Mouse (Mus musculus): ENCODE measurements at regions not wholly inside any gene's neighbourhood (a gene's known extent, or its start where the extent isn't known, plus 50 kb on each side); places are given as distances from the start of the nearest gene placed in this dataset.
"Not testable (repeated sequence)": the region's sequence is repeated elsewhere in the genome, so short reads cannot be mapped to it uniquely, and the experiment has no call there.

- no peak for ATAC-seq
Observed at GRCm38 (mm10) chr10:118052042-118052441, 89.6 kb upstream of the Mdm1 start.

GRCm38 (mm10) chr10:118052477-118052876, 89.1 kb upstream of the Mdm1 start:
- ATAC-seq: no peak

- no peak for ATAC-seq
Observed at GRCm38 (mm10) chr10:118053037-118053436, 88.6 kb upstream of the Mdm1 start.

GRCm38 (mm10) chr10:118056789-118057271, 84.8 kb upstream of the Mdm1 start:
- ATAC-seq: no peak

- no peak for ATAC-seq
Observed at GRCm38 (mm10) chr10:118057516-118057915, 84.1 kb upstream of the Mdm1 start.

GRCm38 (mm10) chr10:118064816-118065216, 76.8 kb upstream of the Mdm1 start:
- ATAC-seq: peak; percentile 78

- not testable (repeated sequence) for ATAC-seq
Observed at GRCm38 (mm10) chr10:118076341-118076740, 65.3 kb upstream of the Mdm1 start.

- no peak for ATAC-seq
Observed at GRCm38 (mm10) chr10:118081636-118082166, 59.9 kb upstream of the Mdm1 start.

- peak; percentile 97 for ATAC-seq
Observed at GRCm38 (mm10) chr10:118083035-118083720, 58.4 kb upstream of the Mdm1 start.

GRCm38 (mm10) chr10:118083721-118084075, 57.9 kb upstream of the Mdm1 start:
- peak; percentile 7 for ATAC-seq

GRCm38 (mm10) chr10:118085046-118085983, 56.3 kb upstream of the Mdm1 start:
- no peak for ATAC-seq

GRCm38 (mm10) chr10:118087570-118088340, 53.9 kb upstream of the Mdm1 start:
- ATAC-seq: no peak

GRCm38 (mm10) chr10:118088499-118088898, 53.1 kb upstream of the Mdm1 start:
- ATAC-seq: no peak

- ATAC-seq: peak; percentile 34
Observed at GRCm38 (mm10) chr10:118089879-118090278, 51.7 kb upstream of the Mdm1 start.

GRCm38 (mm10) chr10:118091476-118091875, 50.1 kb upstream of the Mdm1 start:
- no peak for ATAC-seq
